Mouse (Mus musculus) lung, adult 2 months (tissue): Measurements from ENCODE around the gene Srgap2.

Source experiments
- CTCF ChIP-seq: fragments of 200-500 bp; IDR thresholded peaks from 2 replicates; pipeline ENCODE4 v1.5.1; 2011; ENCODE audit warnings: mild to moderate bottlenecking, low read length, control low read depth; ENCODE audit not compliant: insufficient read depth
- POLR2A ChIP-seq: fragments of 200-500 bp; IDR thresholded peaks from 2 replicates; pipeline ENCODE4 v1.6.1; 2011; ENCODE audit warnings: low read depth, mild to moderate bottlenecking, control low read depth, low read length, borderline replicate concordance; ENCODE audit errors: extremely low read depth

DNA sequence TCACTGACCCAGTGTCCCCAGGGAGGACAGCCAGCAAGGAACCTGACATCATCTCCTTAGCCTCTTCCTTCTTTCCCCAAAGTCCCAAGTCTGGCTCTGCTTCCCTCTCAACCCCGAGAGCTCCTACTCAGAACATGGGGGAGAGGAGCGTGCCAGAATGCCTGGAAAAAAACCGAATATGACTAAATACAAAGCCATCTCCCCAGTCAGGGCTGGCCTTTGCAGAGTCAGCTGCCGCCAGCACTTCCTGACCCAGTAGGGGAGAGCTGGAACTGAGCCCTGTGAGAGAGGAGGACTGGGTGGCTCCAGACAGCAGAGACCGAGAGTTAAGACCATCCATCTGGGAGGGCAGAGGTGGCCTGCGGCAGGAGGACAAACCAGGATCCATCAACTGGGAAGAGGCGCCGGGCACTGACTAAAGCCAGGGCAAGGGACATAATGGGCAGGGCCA, 288.2 kb downstream of the Srgap2 start:
- TF ChIP-seq CTCF (no peak), POLR2A (no peak)
